8 mouse cellular contexts compared by ENCODE assay signal in genomic region chr2:153446017-153446408, GRCm38 (mm10). TPM values are rescaled to one million over a fixed set of nuclear protein-coding genes. Genes with fewer than 3 reads are reported as not detected.
A peak's percentile ranks its signal among the peaks of the same experiment; 100 is the strongest.
DNase-seq lines count a peak whose midpoint lies in the region; ATAC-seq lines count a peak whose summit lies in the region.

No protein-coding gene starts in this region.

- intact Hi-C loops in heart, postnatal 36 days (cut with DNase I), result loop anchor here (5.0 kb wide), 2 partner anchors 204 to 299 kb away; partner anchors contain the start of genes Plagl2 and Pofut1

- peak; percentile 63 for DNase-seq in adrenal gland, adult 2 months
- no peak for DNase-seq in adrenal gland, adult 8-10 months
- peak; percentile 55 for DNase-seq in MN1 (ENCODE audit: low spot score)
- peak; percentile 91 for DNase-seq in embryonic facial prominence, embryonic 11.5 days (ENCODE audit: low spot score)
- DNase-seq in heart, postnatal 36 days, result peak; percentile 39 to 57
- peak; percentile 49 to 60 for DNase-seq in layer of hippocampus, postnatal 10 days (ENCODE audit: low spot score in 2 of 2)
- DNase-seq in lung, postnatal 25 days (ENCODE audit: low spot score), result peak; percentile 64
- peak; percentile 63 for DNase-seq in retina, postnatal 7 days (ENCODE audit: low read depth, low spot score)

- under 1% methylated on average over 8 of the region's 8 CpGs for WGBS in embryonic facial prominence, embryonic 11.5 days

- H3K9me3 ChIP-seq in embryonic facial prominence, embryonic 11.5 days (replicated peaks; ENCODE audit: control insufficient read depth, low read length), result no peaks in the 10 kb centered on the region

- peak overlapping the region; percentile 71 for H3K9ac ChIP-seq in embryonic facial prominence, embryonic 11.5 days (replicated peaks; ENCODE audit: low read length)

- no peaks in the 10 kb centered on the region for H3K27me3 ChIP-seq in embryonic facial prominence, embryonic 11.5 days (ENCODE audit: control insufficient read depth, insufficient read depth, low read length)

- no peaks in the 10 kb centered on the region for H3K36me3 ChIP-seq in embryonic facial prominence, embryonic 11.5 days (replicated peaks; ENCODE audit: control insufficient read depth, insufficient read depth, low read depth, low read length)

- peak overlapping the region; percentile 83 for H3K4me3 ChIP-seq in embryonic facial prominence, embryonic 11.5 days (ENCODE audit: low read depth, low read length)

- peak overlapping the region; percentile 95 for H3K4me2 ChIP-seq in embryonic facial prominence, embryonic 11.5 days (ENCODE audit: low read depth, low read length)

- H3K4me1 ChIP-seq in embryonic facial prominence, embryonic 11.5 days (ENCODE audit: control insufficient read depth, insufficient read depth, low read length), result peaks cover 10% of the 10 kb centered on the region

- no peak for ATAC-seq in embryonic facial prominence, embryonic 11.5 days (replicated peaks; ENCODE audit: insufficient number of reproducible peaks, low FRiP score, low TSS enrichment, low read depth)

- H3K27ac ChIP-seq in embryonic facial prominence, embryonic 11.5 days (replicated peaks; ENCODE audit: low read depth, low read length), result peak overlapping the region; percentile 86

RNA-seq across cellular contexts. Expression of gene 4930404H24Rik, which starts 46.6 kb away (rescaled TPM):
- not detected for total RNA-seq in adrenal gland, adult 2 months (2021)
- polyA plus RNA-seq in adrenal gland, adult 2 months (2012; rRNA removed), result not detected in 2 replicates
- not detected for total RNA-seq in adrenal gland, adult 8-10 months (2022)
- not detected in 2 replicates for polyA plus RNA-seq in embryonic facial prominence, embryonic 11.5 days (2014; fragmentation: Nextera tagmentation; extraction: Ambion mirVana)
- not detected for total RNA-seq in heart, postnatal 36 days (2021)
- not detected for total RNA-seq in layer of hippocampus, postnatal 10 days (2021)
